Mouse (Mus musculus): ENCODE data around the gene Tmbim4. TPM values are rescaled to one million over a fixed set of nuclear protein-coding genes. Genes with fewer than 3 reads are reported as not detected.

The Tmbim4 gene
- total RNA-seq, 2 experiments from 2014 or later = 80.8 to 82.8 TPM

DNA sequence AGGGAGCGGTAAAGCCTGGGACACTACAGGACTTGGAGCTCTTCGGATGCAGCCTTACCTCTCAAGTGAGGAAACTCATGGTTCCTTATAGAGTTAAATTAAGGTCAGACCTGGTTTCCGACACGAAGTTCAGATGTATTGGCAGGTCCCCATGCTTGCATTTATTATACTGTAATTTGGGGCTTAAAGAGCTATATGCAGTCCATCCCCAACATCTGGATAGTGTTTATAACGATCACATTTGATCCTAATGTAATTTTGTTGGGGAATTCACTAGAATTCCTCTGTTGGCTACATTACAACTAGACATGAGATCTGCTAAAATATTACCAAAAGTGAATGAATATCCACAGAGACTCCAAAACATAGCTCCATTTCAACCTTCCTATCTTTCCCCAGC, 44.3 kb downstream of the Tmbim4 start:
- DNase-seq = no peak

GRCm38 (mm10) chr10:120246994-120247750, 45.8 kb downstream of the Tmbim4 start:
- DNase-seq = peak; percentile 64

GRCm38 (mm10) chr10:120250911-120251683, 49.7 kb downstream of the Tmbim4 start:
- DNase-seq = peak; percentile 18

GRCm38 (mm10) chr10:120251791-120252190, 50.4 kb downstream of the Tmbim4 start:
- DNase-seq = no peak

DNA sequence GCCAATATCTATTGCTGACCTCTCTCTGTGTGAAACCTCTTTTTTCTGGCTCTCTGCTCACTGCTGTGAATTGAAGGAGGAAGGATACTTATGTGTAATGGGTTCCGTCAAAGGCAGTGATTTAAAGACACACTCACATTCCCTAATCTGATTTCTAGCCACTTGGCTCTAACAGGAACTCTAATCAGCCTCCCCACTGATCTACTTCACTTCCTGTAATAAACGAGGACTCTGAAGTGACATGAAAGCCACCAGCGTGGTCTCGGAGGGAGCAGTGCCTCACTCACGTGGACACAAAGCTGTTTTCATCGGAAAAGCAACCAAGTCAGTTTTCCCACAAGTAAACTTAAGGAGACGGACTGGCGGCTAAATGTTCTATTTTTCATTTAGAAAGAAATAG, 51.4 kb downstream of the Tmbim4 start:
- DNase-seq = no peak

DNA sequence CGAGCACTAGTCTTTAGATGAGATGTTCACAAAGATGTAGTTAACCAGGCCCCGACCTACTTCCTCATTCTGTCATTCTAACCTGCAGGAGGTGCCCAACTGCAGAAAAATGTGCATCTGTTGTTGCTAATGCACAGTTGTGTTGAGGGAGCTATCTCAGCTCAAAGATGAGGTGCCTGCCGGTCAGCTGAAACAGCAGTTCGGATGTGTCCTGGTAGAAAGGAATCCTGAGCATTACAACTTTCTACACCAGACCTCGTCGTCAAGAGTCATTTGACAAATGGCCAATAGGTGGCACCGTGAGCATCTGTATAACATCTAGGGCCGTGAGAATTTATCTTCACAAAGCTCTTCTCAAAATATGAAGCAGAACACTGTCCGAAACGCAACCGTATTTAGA, 55.8 kb downstream of the Tmbim4 start:
- peak; percentile 66 for DNase-seq

DNA sequence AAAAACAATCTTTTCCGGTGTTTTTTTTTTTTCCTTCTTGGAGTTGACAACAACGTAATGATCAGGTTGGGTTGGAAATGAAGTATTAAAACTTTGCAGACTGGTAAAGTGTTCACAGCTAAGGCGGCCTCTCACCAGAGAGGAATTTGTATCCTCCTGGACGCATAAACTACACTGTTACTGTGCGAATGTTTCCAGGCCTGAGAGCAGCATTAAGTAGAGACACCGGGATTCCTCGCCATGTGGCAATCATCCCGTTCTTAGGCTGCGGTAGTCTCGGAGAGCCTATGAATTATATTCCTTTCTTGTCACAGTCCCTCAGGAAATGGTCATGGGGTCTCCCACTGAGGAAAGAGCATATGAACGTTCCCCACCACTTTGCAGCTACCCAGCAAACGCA, 66.4 kb downstream of the Tmbim4 start:
- DNase-seq = no peak

DNA sequence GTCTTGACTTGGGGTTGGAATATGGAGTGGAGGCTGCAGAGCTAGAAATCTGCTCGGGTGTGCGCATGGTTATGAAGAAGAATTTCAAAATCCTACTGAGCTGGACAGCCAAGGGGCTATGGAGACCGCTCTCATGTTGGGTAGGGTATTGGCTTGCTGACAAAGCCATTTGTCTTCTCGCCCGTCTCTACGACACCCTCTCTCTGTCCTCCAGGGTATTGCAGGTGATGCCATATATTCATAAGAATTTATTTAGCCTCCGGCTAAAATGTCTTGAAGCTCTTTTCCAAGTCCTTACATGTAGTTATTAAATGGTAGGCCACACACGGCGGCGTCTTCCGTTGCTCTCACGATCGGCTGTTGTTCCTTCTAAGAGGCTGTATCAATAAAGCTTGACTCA, 68.6 kb downstream of the Tmbim4 start:
- no peak for DNase-seq

DNA sequence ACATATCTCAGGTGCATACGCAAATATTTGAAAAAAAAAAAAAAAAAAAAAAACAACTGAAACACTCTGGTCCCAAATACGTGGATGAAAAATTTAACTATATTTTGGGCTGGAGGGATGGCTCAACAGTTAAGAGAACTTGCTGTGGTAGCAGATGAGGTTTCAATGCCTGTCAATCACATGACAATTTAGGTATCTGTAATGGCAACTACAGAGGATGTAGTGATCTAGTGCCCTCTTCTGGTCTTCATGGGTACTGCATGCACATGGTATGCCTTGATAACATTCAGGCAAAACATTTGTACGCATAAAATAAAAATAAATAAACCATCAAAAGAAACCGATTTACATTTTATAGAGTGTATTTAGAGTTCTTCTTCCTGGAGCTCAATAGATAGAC, 69.4 kb downstream of the Tmbim4 start:
- peak; percentile 67 for DNase-seq

DNA sequence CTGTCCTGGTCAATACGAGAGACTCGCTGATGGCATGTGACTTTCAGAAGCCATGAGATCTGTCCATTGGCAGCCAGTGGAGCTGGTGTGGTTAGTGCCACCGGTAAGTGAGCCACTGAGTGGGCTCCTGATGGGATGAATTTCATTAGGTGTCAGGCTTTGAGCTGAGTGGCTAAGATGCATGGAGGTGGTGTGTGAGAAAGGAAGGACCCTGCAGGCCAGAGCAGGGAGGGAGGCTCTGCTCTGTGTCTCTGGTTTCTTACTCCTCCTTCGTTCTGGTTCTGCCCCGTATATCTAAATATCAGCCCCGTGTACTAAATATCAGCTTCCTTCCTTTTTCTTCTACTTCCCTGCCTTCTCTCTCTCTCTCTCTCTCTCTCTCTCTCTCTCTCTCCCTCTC, 69.9 kb downstream of the Tmbim4 start:
- DNase-seq = no peak

DNA sequence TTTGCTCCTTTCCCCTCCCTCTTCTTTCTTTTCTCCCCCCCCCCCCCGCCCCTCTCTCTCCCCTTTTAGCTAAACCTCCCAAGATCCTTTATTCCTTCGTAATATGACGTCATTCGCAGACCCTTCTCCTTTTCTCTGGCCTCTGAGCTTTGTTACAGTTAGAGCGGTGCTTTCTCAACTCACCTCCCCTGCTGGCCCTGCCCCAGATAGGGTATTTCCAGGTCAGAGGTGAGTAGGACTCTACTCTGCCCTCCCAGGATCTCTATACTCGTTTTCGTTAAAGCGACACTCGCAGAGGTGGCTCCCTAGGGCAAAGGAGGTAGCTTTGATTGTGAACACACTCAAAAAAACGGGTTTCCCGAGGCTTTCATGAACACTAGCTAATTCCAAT, 70.5 kb downstream of the Tmbim4 start:
- DNase-seq = no peak

DNA sequence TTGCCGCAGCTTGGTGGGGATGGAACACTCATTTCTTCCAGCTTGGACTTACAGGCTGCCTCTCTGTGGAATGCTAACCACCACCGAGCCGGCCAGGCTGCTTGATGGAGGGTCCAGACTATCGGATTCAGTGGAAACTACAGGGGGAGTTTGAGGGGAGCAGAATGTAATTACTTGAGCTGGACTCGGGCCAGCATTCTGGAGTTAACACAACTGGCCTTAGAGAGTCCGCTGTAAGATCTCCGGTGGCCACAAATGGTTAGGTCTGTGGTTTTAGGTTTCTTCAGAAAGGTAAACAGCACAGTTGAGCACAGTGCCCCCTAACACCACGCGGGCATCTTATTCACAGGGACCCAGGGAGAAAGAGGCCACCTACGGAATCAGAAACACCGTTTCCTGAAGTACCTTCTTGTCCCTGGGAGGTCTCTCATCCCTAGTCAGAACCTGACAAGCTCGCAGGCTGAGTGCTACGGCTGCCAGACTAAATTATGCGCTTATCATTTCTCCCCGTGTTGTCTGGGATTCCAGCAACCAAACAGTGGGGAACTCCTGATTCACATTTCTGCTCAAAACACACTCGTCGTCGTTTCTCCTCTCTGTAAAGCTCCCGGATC, 71.0 kb downstream of the Tmbim4 start:
- DNase-seq = peak; percentile 16

- no peak for DNase-seq
Measured at GRCm38 (mm10) chr10:120273335-120273734, 71.9 kb downstream of the Tmbim4 start.

Other genes starting within 250 kb of the Tmbim4 start
- gene Helb, start 88.6 kb upstream of the Tmbim4 start, total RNA-seq (2021) = 10 to 100 TPM; 10.5 to 11.7 TPM
- 1 to 10 TPM; 2.0 to 2.4 TPM for gene Irak3, start 540 bp downstream of the Tmbim4 start, total RNA-seq (2021)
- gene Llph, start 25.5 kb downstream of the Tmbim4 start, total RNA-seq (2021) = 1 to 10 TPM; 9.1 to 9.8 TPM